Mouse (Mus musculus) lung, embryonic 15.5 days (tissue): ENCODE measurements around the gene Setd7. TPM values are rescaled to one million over a fixed set of nuclear protein-coding genes. Genes with fewer than 3 reads are reported as not detected.
A peak's percentile ranks its signal among the peaks of the same experiment; 100 is the strongest.

Experiments
- ATAC-seq: fragments of 200-750 bp; cut with Nextera tagmentation; 2 replicates; pipeline ENCODE4 v1.8.0; 2017; ENCODE audit warnings: moderate number of reproducible peaks, borderline replicate concordance; ENCODE audit not compliant: low FRiP score, low TSS enrichment; ENCODE audit errors: extremely low read depth
- H3K27ac ChIP-seq: fragments of 300-500 bp; sonication (generic); 2 replicates; pipeline ENCODE4 v1.5.1; 2015; ENCODE audit warnings: moderate library complexity, mild to moderate bottlenecking, inconsistent platforms
- H3K27me3 ChIP-seq: fragments of 300-500 bp; sonication (generic); 2 replicates; pipeline ENCODE4 v1.6.1; 2015; ENCODE audit warnings: inconsistent platforms
- H3K36me3 ChIP-seq: fragments of 300-500 bp; sonication (generic); 2 replicates; pipeline ENCODE4 v1.6.1; 2015; ENCODE audit warnings: inconsistent platforms
- H3K4me1 ChIP-seq: fragments of 300-500 bp; sonication (generic); 2 replicates; pipeline ENCODE4 v1.6.1; 2015; ENCODE audit warnings: inconsistent platforms
- H3K4me2 ChIP-seq: fragments of 300-500 bp; sonication (generic); 2 replicates; pipeline ENCODE4 v1.6.1; 2015; ENCODE audit warnings: inconsistent platforms, mild to moderate bottlenecking, moderate library complexity
- H3K4me3 ChIP-seq: fragments of 300-500 bp; sonication (generic); 2 replicates; pipeline ENCODE4 v1.5.1; 2015; ENCODE audit warnings: mild to moderate bottlenecking, inconsistent platforms
- H3K9ac ChIP-seq: fragments of 300-500 bp; sonication (generic); 2 replicates; pipeline ENCODE4 v1.6.1; 2015; ENCODE audit warnings: inconsistent platforms
- H3K9me3 ChIP-seq: fragments of 300-500 bp; sonication (generic); 2 replicates; pipeline ENCODE4 v1.6.1; 2016; ENCODE audit warnings: inconsistent platforms
- WGBS: fragments of 180-500 bp; shearing (Covaris S2); methylation state at CpG from one replicate; pipeline ENCODE4 v1.1.7; 2015; 5-methylcytosine and 5-hydroxymethylcytosine counted together
- polyA plus RNA-seq: library from polyadenylated mRNA; unstranded; fragments of >200 nt; fragmentation: Nextera tagmentation; extraction: Ambion mirVana; gene quantifications from 2 replicates; pipeline ENCODE4 v1.2.1, GENCODE M21; 2015

Gene Setd7
- 3.2 and 4.2 TPM in 2 replicates for polyA plus RNA-seq

DNA sequence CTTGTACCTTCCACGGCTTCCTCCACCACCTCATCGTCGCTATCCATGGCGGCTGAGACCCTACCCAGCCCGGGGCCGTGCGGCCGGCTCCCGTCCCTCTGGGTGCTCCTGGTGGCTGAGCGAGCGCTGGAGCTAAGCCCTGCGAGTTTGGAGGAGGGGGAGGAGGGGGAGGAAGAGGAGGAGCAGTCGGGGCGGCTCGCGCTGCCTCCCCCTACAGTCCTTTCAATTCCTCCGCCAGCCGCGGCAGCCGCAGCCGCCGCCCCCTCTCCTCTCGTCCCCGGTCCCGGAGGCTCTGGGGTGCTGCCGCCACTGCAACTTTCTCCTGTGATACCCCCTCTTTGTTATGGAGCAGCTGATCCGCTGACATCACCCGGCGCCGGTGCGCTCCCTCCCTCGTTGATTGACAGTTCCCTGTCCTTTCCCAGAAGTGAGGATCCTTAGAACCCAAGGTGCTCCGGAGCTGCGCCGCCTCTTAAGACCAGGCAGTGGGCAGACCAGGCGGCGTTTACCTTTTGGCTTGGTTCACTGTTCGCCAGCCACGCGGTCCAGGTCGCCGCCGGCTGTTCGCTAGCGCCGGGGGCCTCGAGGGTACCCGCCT is at the start of gene Setd7:
Setd7 (minus strand) TSS at position 369 of the 598 bp plus-strand sequence.
- H3K9me3 ChIP-seq = no peaks in the 10 kb centered on the region
- H3K4me2 ChIP-seq = peak within 1 kb of the TSS; percentile 98
- peak; percentile 84 for ATAC-seq
- peak within 1 kb of the TSS; percentile 78 for H3K4me3 ChIP-seq
- H3K36me3 ChIP-seq = no peaks in the 10 kb centered on the region
- under 1% methylated on average over 46 of the region's 48 CpGs for WGBS
- peaks cover 14% of the 10 kb centered on the region for H3K4me1 ChIP-seq
- H3K9ac ChIP-seq = peak within 1 kb of the TSS; percentile 84
- peak within 1 kb of the TSS; percentile 92 for H3K27ac ChIP-seq
- no peaks in the 10 kb centered on the region for H3K27me3 ChIP-seq

DNA sequence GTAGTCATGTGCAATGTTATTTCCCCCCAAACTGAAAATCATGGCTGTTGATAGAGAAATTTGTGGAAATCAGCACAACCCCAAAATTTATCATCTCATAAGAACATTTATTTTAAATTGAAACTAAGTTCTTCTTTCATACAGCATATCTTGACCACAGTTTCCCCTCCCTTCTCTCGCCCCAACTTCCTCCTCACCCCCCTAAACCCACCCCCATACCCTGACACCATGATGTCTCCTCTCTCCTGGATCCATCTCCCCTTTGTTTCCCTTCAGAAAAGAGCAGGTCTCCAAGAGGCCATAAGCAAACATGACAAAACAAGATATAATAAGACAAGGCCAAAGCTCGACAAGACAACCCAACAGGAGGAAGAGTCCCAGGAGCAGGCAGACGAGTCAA is 43.8 kb upstream of the Setd7 start:
- H3K27ac ChIP-seq = no peak overlapping the region
- 69% methylated on average over 3 of the region's 3 CpGs for WGBS
- no peak for ATAC-seq
- H3K36me3 ChIP-seq = no peaks in the 10 kb centered on the region
- H3K9me3 ChIP-seq = no peaks in the 10 kb centered on the region
- H3K27me3 ChIP-seq = no peaks in the 10 kb centered on the region
- no peak overlapping the region for H3K4me2 ChIP-seq
- no peaks in the 10 kb centered on the region for H3K4me1 ChIP-seq
- no peak overlapping the region for H3K4me3 ChIP-seq
- H3K9ac ChIP-seq = no peak overlapping the region

DNA sequence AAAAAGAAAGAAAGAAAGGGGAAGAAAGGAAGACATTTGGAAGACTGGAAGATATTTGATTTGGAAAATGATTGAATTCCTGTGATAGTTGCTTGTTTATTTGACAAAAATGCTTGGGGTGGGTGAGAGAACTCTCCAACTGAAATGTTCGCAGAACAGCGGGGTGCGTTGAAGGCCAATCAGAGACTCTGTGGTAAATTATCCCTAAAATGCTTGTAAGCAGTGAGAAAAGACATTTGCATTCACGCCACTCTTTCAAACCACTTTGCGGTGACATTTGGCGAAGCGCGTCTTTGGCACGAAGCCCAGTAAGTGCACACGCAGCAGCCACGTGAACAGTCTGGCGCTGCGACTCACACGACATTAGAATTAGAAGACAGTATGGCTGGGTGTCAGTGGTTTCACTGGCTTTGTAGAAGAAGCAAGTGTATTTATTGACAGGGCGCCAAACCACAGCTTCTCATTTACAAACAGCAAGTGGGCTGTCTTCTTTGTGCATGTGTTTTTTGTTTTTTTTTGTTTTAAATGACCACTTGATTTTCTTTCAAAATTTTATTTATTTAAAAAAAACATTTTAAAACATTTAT is 43.1 kb upstream of the Setd7 start:
- no peaks in the 10 kb centered on the region for H3K27me3 ChIP-seq
- H3K4me1 ChIP-seq = no peaks in the 10 kb centered on the region
- no peak overlapping the region for H3K27ac ChIP-seq
- H3K9ac ChIP-seq = no peak overlapping the region
- no peak overlapping the region for H3K4me3 ChIP-seq
- no peaks in the 10 kb centered on the region for H3K9me3 ChIP-seq
- no peak for ATAC-seq
- no peaks in the 10 kb centered on the region for H3K36me3 ChIP-seq
- WGBS = 64% methylated on average over 15 of the region's 15 CpGs
- H3K4me2 ChIP-seq = no peak overlapping the region

DNA sequence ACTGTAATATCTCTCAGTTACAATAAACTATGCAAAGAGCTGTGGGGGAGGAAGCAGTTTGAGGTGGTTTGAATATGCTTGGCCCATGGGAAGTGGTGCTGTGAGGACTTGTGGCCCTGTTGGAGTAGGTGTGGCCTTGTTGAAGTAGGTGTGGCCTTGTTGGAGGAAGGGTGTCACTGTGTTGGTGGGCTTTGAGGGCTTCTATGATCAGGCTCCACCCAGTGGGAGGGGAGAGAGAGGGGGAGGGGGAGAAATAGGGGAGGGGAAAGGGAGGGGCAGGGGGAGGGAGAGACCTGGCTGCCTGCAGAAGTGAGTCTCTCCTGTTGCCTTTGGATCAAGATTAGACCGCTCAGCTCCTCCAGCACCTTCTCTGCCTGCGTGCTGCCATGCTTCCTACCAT is 40.8 kb upstream of the Setd7 start:
- WGBS = 90% methylated on average over 2 of the region's 2 CpGs
- Histone ChIP-seq H3K9ac (no peak overlapping the region), H3K27ac (no peak overlapping the region), H3K4me3 (no peak overlapping the region), H3K9me3 (no peaks in the 10 kb centered on the region), H3K4me1 (no peaks in the 10 kb centered on the region), H3K36me3 (no peaks in the 10 kb centered on the region), H3K4me2 (no peak overlapping the region), H3K27me3 (no peaks in the 10 kb centered on the region)
- ATAC-seq = no peak

DNA sequence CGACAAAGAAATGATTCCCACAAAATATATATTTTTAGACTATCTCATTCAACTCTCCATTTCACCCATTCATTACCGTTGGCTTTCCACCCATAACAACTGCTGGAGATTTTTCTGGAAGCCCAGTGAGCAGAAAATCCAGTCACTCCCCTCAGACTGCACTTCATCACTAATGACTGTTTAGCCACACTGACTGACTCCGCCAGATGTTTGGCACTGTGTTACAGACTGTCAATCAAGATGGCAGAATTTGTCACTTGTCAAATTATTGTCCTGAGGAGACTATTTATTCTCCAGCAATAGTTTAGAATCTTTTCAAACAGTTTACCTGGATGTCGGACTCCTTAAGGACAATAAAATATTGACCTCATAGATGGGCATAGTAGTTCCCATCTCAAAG is 40.0 kb upstream of the Setd7 start:
- Histone ChIP-seq H3K4me1 (no peaks in the 10 kb centered on the region), H3K9me3 (no peaks in the 10 kb centered on the region), H3K4me2 (no peak overlapping the region), H3K27me3 (no peaks in the 10 kb centered on the region), H3K36me3 (no peaks in the 10 kb centered on the region), H3K9ac (no peak overlapping the region), H3K4me3 (no peak overlapping the region), H3K27ac (no peak overlapping the region)
- WGBS = 73% methylated on average over 4 of the region's 4 CpGs
- ATAC-seq = no peak

DNA sequence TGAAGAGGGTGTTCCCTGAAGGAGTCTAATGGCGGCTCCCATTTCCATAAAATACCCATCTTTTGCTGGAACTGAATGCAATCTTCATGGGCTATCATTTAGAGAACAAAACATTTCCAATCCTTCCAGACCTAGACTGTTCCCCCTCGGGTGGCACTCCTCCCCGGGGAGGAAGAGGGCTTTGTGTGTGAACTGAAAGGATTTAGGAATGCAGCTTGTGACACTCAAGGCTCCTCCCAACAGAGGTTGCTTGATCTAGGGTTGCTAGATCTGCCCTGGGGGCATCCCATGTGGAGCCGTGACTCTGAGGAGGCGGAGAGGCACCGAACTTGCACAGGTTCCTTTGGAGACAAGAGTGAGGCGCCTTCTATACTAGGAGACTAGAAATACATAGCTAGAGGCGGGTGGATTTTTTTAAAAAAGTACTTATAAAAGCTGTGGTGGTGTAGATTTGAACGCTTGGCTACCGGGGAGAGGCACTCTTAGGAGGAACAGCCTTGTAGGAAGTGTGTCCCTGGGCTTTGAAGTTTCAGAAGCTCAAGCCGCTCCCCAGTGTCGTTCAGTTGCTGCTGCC is 38.5 kb upstream of the Setd7 start:
- Histone ChIP-seq H3K36me3 (no peaks in the 10 kb centered on the region), H3K27ac (no peak overlapping the region)
- 72% methylated on average over 12 of the region's 12 CpGs for WGBS

DNA sequence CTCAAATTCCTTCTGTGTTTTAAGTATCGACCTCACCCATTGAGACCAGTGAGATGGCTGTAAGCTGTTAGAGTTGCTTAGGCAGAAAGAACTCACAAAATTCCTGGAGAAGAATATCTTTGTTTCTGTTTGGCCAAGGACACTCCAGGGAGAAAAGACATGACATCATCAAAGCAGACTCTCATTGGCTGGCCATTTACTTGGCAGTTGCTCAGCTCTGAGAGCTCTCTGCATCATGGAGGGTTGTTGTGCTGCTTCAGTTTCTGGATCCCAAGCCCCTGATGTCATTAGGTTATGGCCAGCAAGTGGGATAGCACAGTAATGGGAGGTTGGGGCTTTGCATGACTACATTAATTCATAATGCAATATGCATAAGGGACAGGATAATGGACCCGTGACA is 35.9 kb upstream of the Setd7 start:
- Histone ChIP-seq H3K4me3 (no peak overlapping the region), H3K4me1 (no peaks in the 10 kb centered on the region), H3K9ac (no peak overlapping the region), H3K9me3 (no peaks in the 10 kb centered on the region), H3K4me2 (no peak overlapping the region), H3K27me3 (no peaks in the 10 kb centered on the region), H3K36me3 (no peaks in the 10 kb centered on the region), H3K27ac (no peak overlapping the region)
- ATAC-seq = no peak
- WGBS = 78% methylated on average over 2 of the region's 2 CpGs

More for the DNA sequence above, 38.5 kb upstream of the Setd7 start:
- no peaks in the 10 kb centered on the region for H3K27me3 ChIP-seq
- H3K4me2 ChIP-seq = no peak overlapping the region
- no peaks in the 10 kb centered on the region for H3K9me3 ChIP-seq
- no peaks in the 10 kb centered on the region for H3K4me1 ChIP-seq
- H3K9ac ChIP-seq = no peak overlapping the region
- H3K4me3 ChIP-seq = no peak overlapping the region
- no peak for ATAC-seq

DNA sequence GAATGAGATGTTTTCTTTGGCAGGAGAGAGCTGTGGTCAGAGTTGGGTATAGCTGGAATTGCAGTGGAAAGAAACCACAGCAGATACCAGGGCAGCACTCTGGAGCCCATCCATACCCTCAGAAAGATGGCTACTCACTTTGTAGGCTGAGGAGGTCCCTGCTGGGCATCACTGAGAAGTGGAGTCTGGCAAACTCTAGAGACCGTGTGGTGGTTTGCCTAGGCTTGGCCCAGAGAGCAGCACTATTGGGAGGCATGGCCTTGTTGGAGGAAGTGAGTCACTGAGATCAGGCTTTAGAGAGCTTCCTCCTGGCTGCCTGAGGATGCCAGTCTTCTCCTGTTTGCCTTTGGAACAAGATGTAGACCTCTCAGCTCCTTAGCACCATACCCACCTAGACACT is 32.8 kb upstream of the Setd7 start:
- Histone ChIP-seq H3K4me1 (no peaks in the 10 kb centered on the region), H3K4me2 (no peak overlapping the region), H3K27me3 (no peaks in the 10 kb centered on the region), H3K27ac (no peak overlapping the region), H3K4me3 (no peak overlapping the region), H3K9me3 (no peaks in the 10 kb centered on the region), H3K9ac (no peak overlapping the region), H3K36me3 (no peaks in the 10 kb centered on the region)
- no peak for ATAC-seq
- WGBS = 63% methylated on average over 1 of the region's 1 CpGs

DNA sequence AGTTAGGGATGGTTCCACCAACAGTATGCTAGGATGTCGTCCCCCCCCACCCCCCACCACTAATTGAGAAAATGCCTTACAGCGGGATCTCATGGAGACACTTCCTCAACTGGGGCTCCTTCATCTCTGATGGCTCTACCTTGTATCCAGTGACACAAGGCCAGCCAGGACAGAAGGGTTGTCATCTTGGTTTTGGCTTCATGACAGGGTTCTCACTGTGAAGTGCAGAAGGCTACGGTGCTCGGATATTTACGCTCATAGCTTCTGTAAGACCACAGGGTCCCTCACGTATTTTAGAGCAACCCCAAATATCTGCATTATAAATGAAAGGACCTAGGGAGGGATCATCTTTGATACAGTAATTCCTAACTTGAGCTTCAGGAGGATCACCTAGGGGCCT is 30.9 kb upstream of the Setd7 start:
- 90% methylated on average over 6 of the region's 6 CpGs for WGBS
- Histone ChIP-seq H3K27ac (no peak overlapping the region), H3K4me3 (no peak overlapping the region), H3K4me1 (no peaks in the 10 kb centered on the region), H3K27me3 (no peaks in the 10 kb centered on the region), H3K4me2 (no peak overlapping the region), H3K9ac (no peak overlapping the region), H3K9me3 (no peaks in the 10 kb centered on the region), H3K36me3 (no peaks in the 10 kb centered on the region)
- no peak for ATAC-seq

DNA sequence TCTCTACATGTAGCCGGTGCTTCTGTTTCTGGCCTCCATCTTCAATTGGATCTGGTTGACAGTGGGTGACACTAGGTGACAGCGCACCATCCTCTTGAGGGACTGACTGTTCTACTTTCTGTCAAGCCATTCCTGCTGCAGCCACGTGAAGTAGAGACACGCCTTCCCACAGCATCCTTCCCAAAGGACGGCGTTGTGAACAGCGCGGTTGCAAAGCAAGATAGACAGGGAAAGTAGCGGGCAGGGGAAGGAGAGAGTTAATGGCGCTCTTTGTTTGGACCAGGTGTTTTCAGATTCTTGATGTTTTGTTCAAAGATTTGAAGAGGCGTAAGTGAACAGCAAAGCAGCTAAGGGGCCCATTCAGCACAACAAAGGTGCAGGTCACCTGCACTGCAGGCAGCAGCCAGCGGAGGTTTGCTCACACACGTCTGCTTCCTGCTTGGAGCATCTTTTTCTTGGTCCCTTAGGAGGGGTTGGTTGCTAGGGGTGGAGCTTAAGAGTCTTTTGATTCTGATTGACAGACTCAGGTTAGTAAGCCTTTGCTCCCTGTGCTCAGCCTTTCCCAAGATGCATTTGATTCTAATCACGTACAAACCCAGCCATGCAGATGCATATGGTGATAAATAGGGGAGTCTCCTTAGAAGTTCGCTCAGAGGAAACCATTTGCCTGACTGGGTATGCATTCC is 29.7 kb upstream of the Setd7 start:
- H3K27me3 ChIP-seq = no peaks in the 10 kb centered on the region
- WGBS = 36% methylated on average over 15 of the region's 15 CpGs
- no peak overlapping the region for H3K27ac ChIP-seq
- H3K36me3 ChIP-seq = no peaks in the 10 kb centered on the region
- H3K4me1 ChIP-seq = no peaks in the 10 kb centered on the region
- no peaks in the 10 kb centered on the region for H3K9me3 ChIP-seq
- no peak overlapping the region for H3K4me3 ChIP-seq
- ATAC-seq = no peak
- H3K4me2 ChIP-seq = no peak overlapping the region
- no peak overlapping the region for H3K9ac ChIP-seq

DNA sequence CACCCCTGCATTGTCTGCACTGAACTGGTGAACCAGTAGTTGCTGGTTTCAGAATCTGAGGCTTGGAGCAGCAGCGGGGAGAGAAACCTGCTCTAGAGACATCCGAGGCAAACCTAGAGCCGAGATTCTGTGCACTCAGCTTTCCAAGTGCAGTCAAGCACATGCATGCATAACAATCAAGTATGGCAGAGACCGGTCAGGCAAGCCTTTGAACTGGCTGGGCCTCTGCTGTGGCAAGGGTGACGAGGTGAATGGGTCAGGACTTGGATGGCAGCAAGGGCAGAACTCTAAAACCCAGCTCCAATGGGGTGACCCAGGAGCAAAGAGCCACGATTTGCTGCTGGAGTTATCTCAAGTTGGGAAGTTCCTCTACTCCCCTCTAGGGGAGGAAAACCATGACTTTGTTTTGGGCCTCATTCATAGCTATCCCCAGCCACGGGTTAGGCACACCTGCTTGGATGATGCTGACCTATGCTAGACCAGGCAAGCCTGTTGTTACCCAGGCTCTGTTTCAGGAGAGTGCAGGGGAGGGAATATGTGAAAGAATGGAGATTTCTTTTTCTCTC is 27.1 kb upstream of the Setd7 start:
- H3K4me3 ChIP-seq = no peak overlapping the region
- no peak overlapping the region for H3K4me2 ChIP-seq
- H3K36me3 ChIP-seq = no peaks in the 10 kb centered on the region
- H3K4me1 ChIP-seq = no peaks in the 10 kb centered on the region
- H3K27me3 ChIP-seq = no peaks in the 10 kb centered on the region
- no peaks in the 10 kb centered on the region for H3K9me3 ChIP-seq
- ATAC-seq = no peak
- H3K9ac ChIP-seq = no peak overlapping the region
- 50% methylated on average over 7 of the region's 7 CpGs for WGBS
- H3K27ac ChIP-seq = no peak overlapping the region
